Mouse (Mus musculus) embryonic facial prominence, embryonic 11.5 days (tissue): ENCODE results near the gene Bag3. TPM values are rescaled to one million over a fixed set of nuclear protein-coding genes. Genes with fewer than 3 reads are reported as not detected.

Source experiments
- ATAC-seq: fragments of 200-750 bp; cut with Nextera tagmentation; replicated peaks from 2 replicates; pipeline ENCODE4 v1.8.0; 2017; ENCODE audit warnings: low read depth; ENCODE audit not compliant: insufficient number of reproducible peaks, low FRiP score, low TSS enrichment
- DNase-seq: peaks from one replicate; pipeline ENCODE4 v3.0.0-alpha.2; 2015; ENCODE audit warnings: low spot score
- H3K27ac ChIP-seq: fragments of 300-500 bp; sonication (generic); replicated peaks from 2 replicates; pipeline ENCODE4 v1.5.1; 2014; ENCODE audit warnings: mild to moderate bottlenecking, low read depth, low read length, control low read depth
- H3K27me3 ChIP-seq: fragments of 300-500 bp; sonication (generic); 2 replicates; pipeline ENCODE4 v1.6.1; 2014; ENCODE audit warnings: mild to moderate bottlenecking, low read length, moderate library complexity, mixed read lengths; ENCODE audit not compliant: control insufficient read depth, insufficient read depth
- H3K36me3 ChIP-seq: fragments of 300-500 bp; sonication (generic); replicated peaks from 2 replicates; pipeline ENCODE4 v1.6.1; 2014; ENCODE audit warnings: low read depth, mild to moderate bottlenecking, low read length, moderate library complexity, mixed read lengths; ENCODE audit not compliant: control insufficient read depth, insufficient read depth
- H3K4me1 ChIP-seq: fragments of 300-500 bp; sonication (generic); 2 replicates; pipeline ENCODE4 v1.6.1; 2014; ENCODE audit warnings: low read length, mixed read lengths; ENCODE audit not compliant: control insufficient read depth, insufficient read depth
- H3K4me2 ChIP-seq: fragments of 300-500 bp; sonication (generic); 2 replicates; pipeline ENCODE4 v1.6.1; 2014; ENCODE audit warnings: low read depth, mild to moderate bottlenecking, control low read depth, low read length, moderate library complexity
- H3K4me3 ChIP-seq: fragments of 300-500 bp; sonication (generic); 2 replicates; pipeline ENCODE4 v1.5.1; 2014; ENCODE audit warnings: low read depth, low read length, control low read depth
- H3K9ac ChIP-seq: fragments of 300-500 bp; sonication (generic); replicated peaks from 2 replicates; pipeline ENCODE4 v1.6.1; 2014; ENCODE audit warnings: mild to moderate bottlenecking, control low read depth, low read length
- H3K9me3 ChIP-seq: fragments of 300-500 bp; sonication (generic); replicated peaks from 2 replicates; pipeline ENCODE4 v1.6.1; 2016; ENCODE audit warnings: mild to moderate bottlenecking, low read length, inconsistent platforms, mixed read lengths; ENCODE audit not compliant: control insufficient read depth
- WGBS: fragments of 180-500 bp; shearing (Covaris S2); extraction: QIAGEN DNeasy Blood & Tissue Kit; methylation state at CpG from one replicate; pipeline ENCODE4 v1.1.7; 2014; 5-methylcytosine and 5-hydroxymethylcytosine counted together
- polyA plus RNA-seq: library from polyadenylated mRNA; unstranded; fragments of >200 nt; fragmentation: Nextera tagmentation; extraction: Ambion mirVana; gene quantifications from 2 replicates; pipeline ENCODE4 v1.2.1, GENCODE M21; 2014

Bag3 gene
- polyA plus RNA-seq, 1 experiment from 2014 or later, result 6.7 TPM

DNA sequence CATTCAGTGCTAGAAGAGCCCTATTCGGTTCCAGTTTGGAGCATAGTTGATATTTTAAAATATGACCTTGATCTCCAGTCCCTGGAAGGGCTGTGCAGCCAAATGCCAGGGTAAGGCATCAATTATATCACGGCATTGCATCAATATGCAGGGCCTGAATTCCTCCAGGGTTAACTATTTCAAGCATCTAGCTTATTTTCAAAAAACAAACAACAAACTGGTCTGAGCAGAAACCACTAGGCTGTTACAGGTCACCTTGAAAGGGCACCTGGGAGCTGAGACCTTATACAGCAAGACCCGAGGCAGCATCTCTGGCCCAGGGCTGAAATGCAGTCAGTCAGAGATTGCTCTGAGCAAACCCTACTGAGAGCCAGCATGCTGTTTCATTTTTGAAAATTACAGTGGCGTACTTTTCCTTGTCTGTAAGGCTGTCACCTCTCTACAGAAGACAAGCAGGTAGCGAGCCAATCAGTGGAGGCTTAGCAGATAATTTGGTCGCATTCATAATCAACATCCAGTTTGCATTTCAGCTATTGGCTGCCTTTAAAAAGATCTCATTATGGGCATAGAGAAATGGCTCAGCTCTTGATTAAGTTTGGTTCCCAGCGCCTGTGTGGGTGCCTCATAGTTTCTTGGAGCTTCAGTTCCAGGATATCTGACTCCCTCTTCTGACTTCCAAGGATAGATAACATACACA is 21.3 kb downstream of the Bag3 start:
- Histone ChIP-seq H3K9me3 (no peaks in the 10 kb centered on the region), H3K27me3 (no peaks in the 10 kb centered on the region), H3K36me3 (peaks cover 3% of the 10 kb centered on the region), H3K4me3 (no peak overlapping the region), H3K4me1 (no peaks in the 10 kb centered on the region), H3K9ac (no peak overlapping the region), H3K27ac (no peak overlapping the region), H3K4me2 (no peak overlapping the region)
- ATAC-seq (no peak), DNase-seq (no peak)
- 88% methylated on average over 7 of the region's 7 CpGs for WGBS

DNA sequence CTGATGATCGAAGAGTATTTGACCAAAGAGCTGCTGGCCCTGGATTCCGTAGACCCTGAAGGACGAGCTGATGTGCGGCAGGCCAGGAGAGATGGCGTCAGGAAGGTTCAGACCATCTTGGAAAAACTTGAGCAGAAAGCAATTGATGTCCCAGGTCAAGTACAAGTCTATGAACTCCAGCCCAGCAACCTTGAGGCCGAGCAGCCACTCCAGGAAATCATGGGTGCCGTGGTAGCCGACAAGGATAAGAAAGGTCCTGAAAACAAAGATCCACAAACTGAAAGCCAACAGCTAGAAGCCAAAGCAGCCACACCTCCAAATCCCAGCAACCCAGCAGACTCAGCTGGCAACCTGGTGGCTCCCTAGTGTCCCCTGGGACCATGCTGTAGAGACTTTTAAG is 22.6 kb downstream of the Bag3 start:
- H3K4me2 ChIP-seq, result no peak overlapping the region
- no peaks in the 10 kb centered on the region for H3K9me3 ChIP-seq
- peaks cover 3% of the 10 kb centered on the region for H3K36me3 ChIP-seq
- H3K9ac ChIP-seq, result no peak overlapping the region
- no peaks in the 10 kb centered on the region for H3K4me1 ChIP-seq
- no peaks in the 10 kb centered on the region for H3K27me3 ChIP-seq
- 96% methylated on average over 8 of the region's 8 CpGs for WGBS
- DNase-seq, result no peak
- no peak overlapping the region for H3K4me3 ChIP-seq
- H3K27ac ChIP-seq, result no peak overlapping the region
- ATAC-seq, result no peak

DNA sequence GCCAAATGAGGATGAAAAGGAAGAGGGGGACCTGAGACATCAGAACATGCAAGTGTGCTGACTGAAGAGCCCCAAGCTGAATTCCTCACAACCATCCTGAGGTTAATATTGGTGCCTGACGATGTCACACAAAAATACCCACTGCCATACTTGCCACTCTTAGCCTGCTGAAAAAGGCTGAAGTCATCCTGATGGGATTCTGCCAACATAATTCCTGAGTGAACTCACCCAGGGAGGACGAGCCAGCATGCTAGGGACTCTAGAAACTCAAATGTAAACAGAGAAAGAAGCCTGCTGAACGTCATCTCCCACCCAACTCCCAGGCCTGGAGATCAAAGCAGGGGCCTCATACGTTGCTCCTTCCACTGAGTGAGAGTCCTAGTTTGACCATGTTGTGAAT is 25.7 kb downstream of the Bag3 start:
- Histone ChIP-seq H3K4me3 (no peak overlapping the region), H3K4me2 (no peak overlapping the region), H3K36me3 (peaks cover 3% of the 10 kb centered on the region), H3K27me3 (no peaks in the 10 kb centered on the region), H3K9ac (no peak overlapping the region), H3K9me3 (no peaks in the 10 kb centered on the region), H3K4me1 (no peaks in the 10 kb centered on the region), H3K27ac (no peak overlapping the region)
- ATAC-seq (no peak), DNase-seq (no peak)
- 53% methylated on average over 4 of the region's 4 CpGs for WGBS

DNA sequence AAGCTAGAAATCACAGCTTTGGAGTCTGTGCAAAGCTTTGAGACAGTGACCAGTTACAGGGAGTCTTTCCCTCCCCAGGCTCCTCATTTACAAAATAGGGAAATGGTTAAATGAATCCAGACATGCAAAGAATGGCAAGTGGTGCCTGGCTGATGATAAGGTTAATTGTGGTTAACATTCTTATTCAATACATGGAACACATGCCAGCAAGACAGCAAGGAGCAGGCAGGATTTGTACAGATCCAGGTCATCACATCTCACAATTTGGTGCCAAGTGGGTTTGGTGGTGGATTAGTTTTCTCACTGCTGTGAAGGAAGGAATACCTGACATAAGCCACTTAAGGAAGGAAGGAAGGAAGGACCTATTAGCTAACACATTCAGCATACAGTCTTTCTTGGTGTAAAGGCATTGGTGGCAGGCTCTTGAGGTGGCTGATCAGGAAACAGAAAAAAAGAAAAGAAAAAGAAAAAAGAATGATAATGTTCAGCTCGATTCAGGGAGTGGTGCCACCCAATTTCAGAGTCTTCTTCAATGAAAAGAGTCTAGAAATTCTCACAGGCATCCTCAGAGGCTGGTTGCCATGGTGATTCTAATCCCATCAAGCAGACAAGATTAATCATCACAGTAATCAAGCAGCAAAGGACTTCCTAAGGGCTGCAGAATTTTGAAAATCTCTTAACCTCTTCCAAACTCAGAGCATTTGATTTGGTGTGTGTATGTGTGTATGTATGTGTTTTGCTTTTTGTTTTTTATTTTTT is 27.1 kb downstream of the Bag3 start:
- Histone ChIP-seq H3K9ac (no peak overlapping the region), H3K27me3 (no peaks in the 10 kb centered on the region), H3K4me3 (no peak overlapping the region), H3K4me2 (no peak overlapping the region), H3K27ac (no peak overlapping the region), H3K9me3 (no peaks in the 10 kb centered on the region), H3K4me1 (no peaks in the 10 kb centered on the region), H3K36me3 (peaks cover 3% of the 10 kb centered on the region)
- DNase-seq (no peak), ATAC-seq (no peak)
- WGBS, result 26% methylated on average over 1 of the region's 1 CpGs

DNA sequence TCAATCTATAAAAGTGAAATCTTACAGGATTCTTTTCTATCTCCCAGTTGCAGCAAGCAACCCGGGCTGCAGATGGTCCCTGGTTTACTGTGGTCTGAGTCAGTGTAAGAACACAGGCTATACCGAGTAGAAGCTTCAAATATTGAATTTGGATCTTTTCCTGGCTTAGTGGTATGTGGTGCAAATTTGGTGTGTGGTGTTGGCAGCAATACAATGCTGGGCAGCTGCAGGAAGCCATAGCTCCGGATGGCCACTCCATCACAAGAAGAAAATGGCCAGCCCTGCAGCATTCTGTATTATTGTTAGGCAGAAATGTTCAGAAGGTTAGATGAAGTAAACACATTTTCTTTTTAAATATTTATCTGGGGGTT is 27.7 kb downstream of the Bag3 start:
- Histone ChIP-seq H3K27ac (no peak overlapping the region), H3K4me1 (no peaks in the 10 kb centered on the region), H3K4me2 (no peak overlapping the region), H3K9ac (no peak overlapping the region), H3K36me3 (peaks cover 3% of the 10 kb centered on the region), H3K4me3 (no peak overlapping the region), H3K9me3 (no peaks in the 10 kb centered on the region), H3K27me3 (no peaks in the 10 kb centered on the region)
- 65% methylated on average over 3 of the region's 3 CpGs for WGBS
- ATAC-seq, result no peak
- DNase-seq, result no peak

DNA sequence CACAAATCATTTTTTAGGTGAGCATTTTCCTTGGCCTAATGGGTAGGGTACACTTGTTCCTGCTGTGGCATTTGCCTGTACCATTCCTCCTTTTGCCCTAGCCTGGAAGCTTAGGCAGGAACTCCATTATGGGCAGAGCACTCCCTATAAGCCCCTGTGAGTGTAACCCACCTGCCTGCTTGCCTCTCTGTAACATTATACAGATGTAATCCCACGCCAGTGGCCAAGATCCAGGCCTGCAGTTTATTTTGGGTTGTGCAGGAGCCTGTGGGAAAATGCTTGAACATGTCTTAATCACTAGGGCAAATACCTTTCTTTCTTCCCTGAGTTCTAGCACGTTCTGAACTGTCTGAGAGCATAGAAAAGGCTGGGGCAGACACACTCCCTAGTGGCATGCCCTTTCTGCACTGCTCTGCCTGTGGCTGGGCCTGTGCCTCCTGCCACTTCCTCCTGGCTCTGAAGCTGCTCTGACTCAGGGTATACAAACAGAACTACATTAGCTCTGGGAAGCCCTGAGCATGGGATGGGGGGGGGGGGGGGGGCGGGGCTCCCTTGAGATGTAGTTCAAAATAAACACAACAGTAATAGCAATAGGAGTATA is 29.8 kb downstream of the Bag3 start:
- Histone ChIP-seq H3K27me3 (no peaks in the 10 kb centered on the region), H3K4me2 (no peak overlapping the region), H3K9ac (no peak overlapping the region), H3K36me3 (no peaks in the 10 kb centered on the region), H3K4me3 (no peak overlapping the region), H3K27ac (no peak overlapping the region), H3K4me1 (no peaks in the 10 kb centered on the region), H3K9me3 (no peaks in the 10 kb centered on the region)
- DNase-seq (no peak), ATAC-seq (0 out of 2 replicates have a peak, but pooled peaks have one; percentile 44)
- 10% methylated on average over 3 of the region's 3 CpGs for WGBS

DNA sequence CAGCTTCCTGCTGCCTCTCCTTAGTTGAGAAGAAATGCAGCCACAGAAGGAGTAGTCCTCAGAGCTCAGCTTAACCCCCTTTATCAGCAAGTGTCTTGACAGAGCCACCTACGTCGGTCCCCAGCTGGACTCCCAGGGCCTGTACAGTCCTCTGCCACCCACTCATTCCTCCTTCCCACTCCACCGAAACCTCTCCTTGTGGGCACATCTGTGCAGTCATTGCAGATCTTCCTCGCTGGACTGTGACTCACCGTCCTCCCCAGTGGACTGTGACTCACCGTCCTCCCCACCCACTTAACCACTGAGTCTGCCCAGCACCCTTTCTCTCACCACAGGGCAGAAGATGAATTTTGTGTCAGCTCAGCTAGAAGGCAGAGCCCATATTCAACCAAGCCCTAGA is 31.1 kb downstream of the Bag3 start:
- H3K27ac ChIP-seq, result no peak overlapping the region
- ATAC-seq (no peak), DNase-seq (no peak)
- no peaks in the 10 kb centered on the region for H3K27me3 ChIP-seq
- no peaks in the 10 kb centered on the region for H3K9me3 ChIP-seq
- no peaks in the 10 kb centered on the region for H3K4me1 ChIP-seq
- WGBS, result 82% methylated on average over 6 of the region's 6 CpGs
- H3K36me3 ChIP-seq, result no peaks in the 10 kb centered on the region
- no peak overlapping the region for H3K4me2 ChIP-seq
- no peak overlapping the region for H3K9ac ChIP-seq
- H3K4me3 ChIP-seq, result no peak overlapping the region

DNA sequence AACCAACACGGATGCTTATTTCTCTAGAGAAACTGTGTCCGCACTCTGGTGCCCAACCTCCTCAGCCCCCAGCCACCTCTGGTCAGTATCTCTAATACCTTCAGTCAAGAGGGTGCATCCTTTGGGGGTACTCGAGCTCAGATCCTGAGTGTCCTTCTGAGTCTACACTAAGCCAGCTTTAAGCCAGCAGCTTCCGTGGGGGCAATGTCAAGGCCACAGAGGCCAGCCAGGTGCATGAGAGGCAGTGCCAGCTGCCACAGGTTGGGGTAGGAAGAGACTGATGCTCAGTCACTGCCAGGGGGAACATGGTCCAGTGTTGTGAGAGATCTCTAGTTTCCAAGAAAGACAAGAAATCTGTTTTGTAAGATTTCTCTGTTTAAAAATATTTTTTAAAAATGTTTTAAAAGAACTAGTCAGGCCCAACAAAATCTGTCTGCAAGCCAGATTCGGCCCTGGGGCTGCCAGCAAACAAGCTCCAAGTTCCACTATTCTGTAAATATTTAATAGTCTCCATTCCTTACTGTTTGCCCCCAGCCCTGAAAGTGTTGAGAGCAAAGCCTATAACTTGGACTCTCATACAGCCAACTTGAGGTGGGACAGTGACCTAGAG is 31.8 kb downstream of the Bag3 start:
- no peak overlapping the region for H3K9ac ChIP-seq
- no peaks in the 10 kb centered on the region for H3K9me3 ChIP-seq
- 80% methylated on average over 5 of the region's 5 CpGs for WGBS

More for the DNA sequence above, 31.8 kb downstream of the Bag3 start:
- no peaks in the 10 kb centered on the region for H3K4me1 ChIP-seq
- no peak overlapping the region for H3K4me2 ChIP-seq
- no peak overlapping the region for H3K4me3 ChIP-seq
- H3K27me3 ChIP-seq, result no peaks in the 10 kb centered on the region
- no peaks in the 10 kb centered on the region for H3K36me3 ChIP-seq
- no peak for DNase-seq
- no peak overlapping the region for H3K27ac ChIP-seq
- ATAC-seq, result no peak
